9 mouse cellular contexts compared by ENCODE assay signal in the genomic region with DNA sequence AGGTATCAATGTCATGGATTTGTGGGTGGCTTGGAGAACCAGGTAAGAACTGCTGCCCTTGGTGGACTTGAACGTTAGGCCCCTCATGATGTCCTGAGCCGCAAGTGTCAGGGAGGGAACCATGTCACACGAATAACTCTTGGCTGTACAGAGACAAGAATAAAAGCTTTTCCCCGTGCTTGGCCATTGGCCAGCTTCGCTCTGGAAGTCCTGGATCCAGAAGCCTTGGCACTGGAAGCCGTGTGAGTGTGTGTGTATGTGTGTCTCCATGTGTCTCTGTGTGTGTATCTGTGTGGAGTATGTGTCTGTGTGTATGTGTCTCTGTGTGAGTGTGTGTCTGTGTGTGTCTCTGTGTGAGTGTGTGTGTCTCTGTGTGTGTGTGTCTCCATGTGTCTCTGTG. TPM values are rescaled to one million over a fixed set of nuclear protein-coding genes. Genes with fewer than 3 reads are reported as not detected.
DNase-seq lines count a peak whose midpoint lies in the region.
"Had no signal": no experiment of that assay in that cellular context is flagged by ENCODE, and none has a peak within 500 bp of the region (broad histone marks: within the 10 kb centered on the region; RNA-seq: fewer than 3 reads in every experiment).

No protein-coding gene starts in this region.

- intact Hi-C loops in gastrocnemius, postnatal 14 days (cut with DNase I; ENCODE audit: low total_unique reads), result no loop called here
- intact Hi-C loops in gastrocnemius, postnatal 36 days (cut with DNase I), result loop anchor here (2.0 kb wide), 1 partner anchor 71 kb away; no protein-coding TSS in a partner anchor

- DNase-seq in gastrocnemius, postnatal 14 days, result peak; percentile 26
- no peak for DNase-seq in gastrocnemius, postnatal 36 days
- DNase-seq in kidney, postnatal 36 days, result peak; percentile 7 to 38
- DNase-seq in kidney, adult 11 months, result no peak
- peak; percentile 35 to 46 for DNase-seq in right cerebral cortex, postnatal 10 days (ENCODE audit: low spot score in 2 of 2)
- no peak for DNase-seq in right cerebral cortex, postnatal 25 days
- peak; percentile 52 to 77 for DNase-seq in lung, postnatal 4 days
- DNase-seq in thymus, postnatal 25 days, result no peak
- DNase-seq: liver, postnatal 0 days had no signal

RNA-seq across cellular contexts. Expression of a gene that starts 53.3 kb away (rescaled TPM):
- total RNA-seq in gastrocnemius, postnatal 14 days (2021), result 100 to 1,000 TPM; 225 to 328 TPM
- 10 to 100 TPM; 61.2 to 79.8 TPM for total RNA-seq in gastrocnemius, postnatal 36 days (2021)

Comparison
In these comparisons a context has a peak if more than half of its experiments do, and no peak if none do; other contexts are left out.
1. DNase-seq: peak in gastrocnemius, postnatal 14 days (single experiment), kidney, postnatal 36 days (2 of 2), right cerebral cortex, postnatal 10 days (2 of 2) and lung, postnatal 4 days (2 of 2); none in gastrocnemius, postnatal 36 days (0 of 2), kidney, adult 11 months (single experiment), right cerebral cortex, postnatal 25 days (single experiment) and thymus, postnatal 25 days (single experiment).